Mouse (Mus musculus) lung, postnatal 0 days (tissue): ENCODE measurements around the gene Ptprs. TPM values are rescaled to one million over a fixed set of nuclear protein-coding genes. Genes with fewer than 3 reads are reported as not detected.

Experiments used
- ATAC-seq: fragments of 200-750 bp; cut with Nextera tagmentation; 2 replicates; pipeline ENCODE4 v1.8.0; 2017; ENCODE audit warnings: moderate library complexity
- DNase-seq: peaks from one replicate; pipeline ENCODE4 v3.0.0-alpha.2; 2016; ENCODE audit warnings: low spot score
- H3K27ac ChIP-seq: fragments of 300-500 bp; sonication (generic); 2 replicates; pipeline ENCODE4 v1.5.1; 2014; ENCODE audit warnings: antibody characterized with exemption, mild to moderate bottlenecking, low read length, mixed read lengths
- H3K27me3 ChIP-seq: fragments of 300-500 bp; sonication (generic); replicated peaks from 2 replicates; pipeline ENCODE4 v1.6.1; 2014; ENCODE audit warnings: low read length, mixed read lengths; ENCODE audit not compliant: insufficient read depth
- H3K36me3 ChIP-seq: fragments of 300-500 bp; sonication (generic); 2 replicates; pipeline ENCODE4 v1.6.1; 2014; ENCODE audit warnings: low read length, mixed read lengths; ENCODE audit not compliant: insufficient read depth
- H3K4me1 ChIP-seq: fragments of 300-500 bp; sonication (generic); 2 replicates; pipeline ENCODE4 v1.6.1; 2014; ENCODE audit warnings: antibody characterized with exemption, low read depth, low read length, mixed read lengths; ENCODE audit not compliant: insufficient read depth
- H3K4me2 ChIP-seq: fragments of 300-500 bp; sonication (generic); replicated peaks from 2 replicates; pipeline ENCODE4 v1.6.1; 2014; ENCODE audit warnings: low read depth, mild to moderate bottlenecking, low read length, moderate library complexity, mixed read lengths
- H3K4me3 ChIP-seq: fragments of 300-500 bp; sonication (generic); 2 replicates; pipeline ENCODE4 v1.5.1; 2014; ENCODE audit warnings: low read depth, low read length
- H3K9ac ChIP-seq: fragments of 300-500 bp; sonication (generic); replicated peaks from 2 replicates; pipeline ENCODE4 v1.6.1; 2014; ENCODE audit warnings: low read depth, mild to moderate bottlenecking
- H3K9me3 ChIP-seq: fragments of 300-500 bp; sonication (generic); 2 replicates; pipeline ENCODE4 v1.6.1; 2016; ENCODE audit warnings: low read length, mixed read lengths
- CTCF ChIP-seq: IDR thresholded peaks from 2 replicates; pipeline ENCODE4 v1.5.1; 2016; ENCODE audit warnings: antibody characterized with exemption, mild to moderate bottlenecking
- EP300 ChIP-seq: IDR thresholded peaks from 2 replicates; pipeline ENCODE4 v1.6.1; 2016; ENCODE audit warnings: antibody characterized with exemption, mild to moderate bottlenecking, control low read depth
- WGBS: fragments of 180-500 bp; shearing (Covaris S2); extraction: QIAGEN DNeasy Blood & Tissue Kit; methylation state at CpG from one replicate; pipeline ENCODE4 v1.1.7; 2014; 5-methylcytosine and 5-hydroxymethylcytosine counted together
- polyA plus RNA-seq: library from polyadenylated mRNA; unstranded; fragments of >200 nt; fragmentation: Nextera tagmentation; extraction: Ambion mirVana; gene quantifications from 2 replicates; pipeline ENCODE4 v1.2.1, GENCODE M21; 2015

Ptprs gene
- polyA plus RNA-seq, 1 experiment from 2014 or later, result 25.6 TPM

DNA sequence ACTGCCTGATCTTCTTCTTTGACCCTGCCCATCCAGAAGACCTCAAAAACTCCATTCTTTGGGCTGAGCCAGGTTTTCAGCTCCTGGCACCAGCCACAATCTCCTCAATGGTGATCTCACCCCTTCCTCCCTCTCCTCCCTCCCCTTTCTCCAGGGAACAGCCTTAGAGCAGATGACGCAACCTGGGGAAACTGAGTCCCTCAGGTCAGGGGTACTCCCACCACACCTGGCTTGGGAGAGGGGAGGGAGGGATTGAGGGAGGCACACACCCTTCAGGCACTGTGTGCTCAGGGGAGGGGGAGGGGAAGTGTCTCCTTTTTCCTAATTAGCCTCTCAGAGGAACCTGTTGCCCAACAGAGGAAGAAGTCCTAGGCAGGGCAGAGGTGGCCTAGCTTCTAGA is 6.4 kb upstream of the Ptprs start:
- Histone ChIP-seq H3K9me3 (no peaks in the 10 kb centered on the region), H3K4me1 (no peaks in the 10 kb centered on the region), H3K27ac (no peak overlapping the region), H3K9ac (no peak overlapping the region), H3K36me3 (no peaks in the 10 kb centered on the region), H3K4me3 (no peak overlapping the region), H3K27me3 (no peaks in the 10 kb centered on the region), H3K4me2 (no peak overlapping the region)
- no peak for DNase-seq
- no peak for TF ChIP-seq EP300
- TF ChIP-seq CTCF, result no peak
- WGBS, result 100% methylated on average over 1 of the region's 1 CpGs
- ATAC-seq, result no peak

DNA sequence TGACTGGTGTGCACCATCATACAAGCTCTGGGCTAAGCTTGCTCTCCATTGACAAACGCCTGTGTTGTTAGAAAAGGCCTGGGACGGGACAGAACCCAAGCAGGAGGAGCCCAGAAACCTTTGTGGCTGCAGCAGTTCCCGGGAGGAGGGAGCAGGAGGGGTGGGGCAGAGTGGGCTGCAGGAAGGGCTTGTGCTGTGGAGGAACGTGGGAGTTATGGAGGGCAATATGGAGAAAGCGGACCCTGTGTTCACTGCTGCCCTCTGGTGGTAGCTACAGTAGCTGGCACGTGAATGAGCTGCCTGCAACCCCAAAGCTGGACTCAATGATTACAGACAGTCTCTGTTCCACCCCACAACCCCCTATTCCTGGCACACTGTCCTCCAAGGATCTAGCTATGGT is 3.1 kb upstream of the Ptprs start:
- peak; percentile 90 for DNase-seq

DNA sequence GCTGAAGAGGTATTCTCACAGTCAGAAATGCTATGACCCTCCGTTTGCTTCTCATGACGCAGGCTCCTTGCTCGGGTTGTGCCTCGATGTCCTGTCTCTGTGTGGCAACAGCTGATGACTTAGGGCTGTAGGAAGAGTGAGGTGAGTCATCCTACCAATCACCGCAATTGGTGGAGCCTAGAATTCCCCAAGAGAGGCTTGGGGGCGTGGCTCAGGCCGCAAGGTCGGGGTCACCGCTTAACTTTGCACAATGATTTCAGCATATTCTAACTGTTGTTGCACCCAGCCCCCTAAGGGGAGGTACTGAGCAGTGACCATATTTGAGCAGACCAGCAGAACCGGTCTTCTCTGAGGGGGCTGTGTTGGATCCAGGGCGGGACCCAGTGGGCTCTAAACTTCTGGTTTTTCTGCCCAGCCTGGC is 1.9 kb upstream of the Ptprs start:
- Histone ChIP-seq H3K9me3 (no peaks in the 10 kb centered on the region), H3K9ac (no peak overlapping the region), H3K27ac (no peak overlapping the region), H3K4me2 (no peak overlapping the region), H3K4me3 (no peak overlapping the region), H3K27me3 (peaks cover 19% of the 10 kb centered on the region; the same call in 1 of the 2 replicates), H3K4me1 (peaks cover 14% of the 10 kb centered on the region), H3K36me3 (no peaks in the 10 kb centered on the region)
- DNase-seq (peak; percentile 85), ATAC-seq (peak; percentile 52)
- TF ChIP-seq CTCF (peak; percentile 11; the same call in 1 of the 2 replicates), EP300 (no peak)
- WGBS, result 46% methylated on average over 11 of the region's 11 CpGs

More for the DNA sequence above, 3.1 kb upstream of the Ptprs start:
- Histone ChIP-seq H3K36me3 (no peaks in the 10 kb centered on the region), H3K4me1 (peaks cover 7% of the 10 kb centered on the region), H3K27me3 (peaks cover 14% of the 10 kb centered on the region; the same call in 1 of the 2 replicates), H3K9ac (no peak overlapping the region), H3K4me3 (no peak overlapping the region), H3K9me3 (no peaks in the 10 kb centered on the region), H3K27ac (no peak overlapping the region), H3K4me2 (no peak overlapping the region)
- 12% methylated on average over 6 of the region's 6 CpGs for WGBS
- TF ChIP-seq CTCF, result peak; percentile 98
- no peak for TF ChIP-seq EP300
- ATAC-seq, result peak; percentile 18

DNA sequence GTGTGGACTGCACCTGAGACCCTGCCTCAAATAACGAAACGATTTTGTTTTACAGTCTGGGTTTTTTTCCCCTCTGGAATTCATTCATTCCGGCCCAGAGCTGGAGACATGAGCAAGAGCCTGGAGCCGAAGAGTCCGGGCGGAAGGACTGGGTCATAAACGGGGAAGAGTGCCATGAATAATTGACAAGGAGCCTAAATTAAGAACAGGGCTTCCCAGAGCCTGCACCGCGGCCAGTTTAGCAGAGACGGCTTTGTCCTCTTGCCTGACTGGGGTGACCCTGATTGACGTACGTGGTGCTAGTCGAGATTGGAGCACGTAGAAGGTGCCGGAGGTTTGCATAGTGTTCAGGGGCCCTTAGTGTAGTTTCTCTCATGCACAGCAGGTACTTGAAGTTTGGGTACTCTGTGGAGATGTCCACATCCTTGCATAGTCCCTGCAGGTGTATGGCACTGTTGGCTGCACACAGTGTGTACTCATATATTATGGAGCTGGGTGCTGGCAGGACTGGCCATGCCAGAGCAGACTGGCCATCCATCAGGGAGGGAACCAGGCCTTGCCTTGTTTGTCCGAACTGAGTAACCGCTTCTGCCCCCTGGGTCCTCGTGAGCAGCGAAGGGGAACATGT is 1.0 kb upstream of the Ptprs start:
- TF ChIP-seq EP300 (no peak), CTCF (no peak)
- Histone ChIP-seq H3K4me3 (no peak overlapping the region), H3K27ac (no peak overlapping the region), H3K9ac (no peak overlapping the region), H3K4me2 (no peak overlapping the region), H3K36me3 (no peaks in the 10 kb centered on the region), H3K9me3 (no peaks in the 10 kb centered on the region), H3K27me3 (peaks cover 19% of the 10 kb centered on the region; the same call in 1 of the 2 replicates), H3K4me1 (peaks cover 14% of the 10 kb centered on the region)
- WGBS, result 88% methylated on average over 19 of the region's 19 CpGs
- DNase-seq (no peak), ATAC-seq (no peak)

DNA sequence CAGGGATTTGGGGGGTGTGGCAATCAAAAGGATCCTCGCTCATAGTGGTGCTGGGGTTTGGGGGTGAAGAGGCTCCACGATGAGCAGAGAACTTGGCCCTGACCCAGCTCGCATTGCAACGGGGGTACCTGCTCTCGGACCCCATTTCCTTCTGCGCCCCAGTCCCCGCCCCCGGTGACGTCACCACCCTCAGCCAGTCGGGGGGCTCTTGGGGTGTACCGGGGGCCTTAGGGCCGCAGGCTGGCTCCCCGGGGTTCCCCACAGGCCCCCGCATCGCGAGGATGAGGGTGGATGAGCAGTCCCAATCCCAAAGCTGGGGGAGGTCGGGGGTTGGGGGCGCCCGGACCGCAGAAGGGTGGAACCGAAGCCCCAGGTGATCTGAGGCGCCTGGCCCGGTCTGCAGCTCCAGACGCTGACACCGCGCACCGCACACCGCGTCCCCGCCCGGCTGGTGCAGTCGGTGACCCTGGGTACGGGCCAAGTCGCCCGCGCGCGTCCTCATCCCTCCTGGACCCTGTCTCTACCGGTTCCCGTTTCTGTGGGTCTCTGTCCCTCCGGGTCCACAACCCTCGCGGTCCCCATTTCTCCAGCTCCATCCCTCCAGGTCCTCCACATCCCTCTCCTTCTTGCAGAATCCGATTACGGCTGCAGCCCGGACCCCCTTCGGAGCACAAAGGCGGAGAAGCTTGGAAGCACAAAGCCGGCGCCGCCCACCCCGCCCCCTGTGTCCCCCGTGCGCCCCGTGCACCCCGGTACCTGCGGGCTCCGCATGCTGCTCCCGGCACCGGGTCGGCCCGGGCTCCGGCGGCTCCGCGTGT is 490 bp downstream of the Ptprs start:
- peaks cover 27% of the 10 kb centered on the region; the same call in 1 of the 2 replicates for H3K27me3 ChIP-seq
- peak overlapping the region; percentile 38; the same call in 1 of the 2 replicates for H3K27ac ChIP-seq
- TF ChIP-seq CTCF, result no peak
- TF ChIP-seq EP300, result no peak
- H3K36me3 ChIP-seq, result no peaks in the 10 kb centered on the region
- peaks cover 17% of the 10 kb centered on the region for H3K4me1 ChIP-seq
- peak overlapping the region; percentile 89 for H3K4me2 ChIP-seq
- under 1% methylated on average over 54 of the region's 66 CpGs for WGBS
- H3K9ac ChIP-seq, result peak overlapping the region; percentile 44
- DNase-seq, result peak; percentile 37
- no peaks in the 10 kb centered on the region for H3K9me3 ChIP-seq
- ATAC-seq, result peak; percentile 4
- H3K4me3 ChIP-seq, result peak overlapping the region; percentile 55

DNA sequence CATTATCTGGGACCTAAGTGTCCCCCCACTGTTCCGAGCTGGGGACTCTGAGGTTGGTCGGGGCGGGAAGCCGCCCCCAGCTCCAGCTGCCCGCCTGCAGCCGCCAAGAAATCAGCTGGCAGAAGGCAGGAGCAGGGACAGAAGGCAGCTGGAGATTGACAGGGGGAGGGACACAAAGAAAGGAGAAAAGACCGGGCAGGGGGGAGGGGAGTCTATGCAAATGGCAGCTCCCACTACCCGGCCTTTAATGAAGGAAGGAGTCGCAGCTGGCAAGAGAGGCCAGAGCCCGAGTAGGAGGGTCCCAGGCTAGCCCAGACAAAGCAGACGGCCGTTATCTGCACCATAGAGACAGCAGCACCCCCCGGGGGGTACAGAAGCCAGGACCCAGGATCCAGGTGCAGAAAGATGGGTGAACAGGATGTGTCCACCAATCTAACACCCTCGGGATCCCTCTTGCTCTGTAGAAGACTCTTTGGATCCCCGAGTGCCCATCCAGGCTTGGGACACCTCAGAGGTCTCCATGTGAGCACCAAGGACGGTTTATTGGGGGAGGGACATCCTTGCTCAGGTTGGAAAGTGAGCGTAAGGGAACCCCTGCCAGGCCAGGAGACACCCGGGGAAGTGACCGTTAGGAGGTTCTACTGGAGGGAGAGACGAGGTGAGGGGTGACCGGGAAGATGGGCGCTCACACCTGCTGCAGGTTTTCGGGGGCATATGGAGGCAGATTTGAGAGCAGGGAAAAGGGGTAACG is 1.3 kb downstream of the Ptprs start:
- TF ChIP-seq CTCF (no peak), EP300 (no peak)
- Histone ChIP-seq H3K36me3 (no peaks in the 10 kb centered on the region), H3K9me3 (no peaks in the 10 kb centered on the region), H3K9ac (0 out of 2 replicates have a peak overlapping the region, but pooled peaks have one; percentile 16), H3K27ac (0 out of 2 replicates have a peak overlapping the region, but pooled peaks have one; percentile 54), H3K4me1 (peaks cover 18% of the 10 kb centered on the region), H3K4me3 (peak overlapping the region; percentile 55), H3K27me3 (peaks cover 27% of the 10 kb centered on the region; the same call in 1 of the 2 replicates), H3K4me2 (peak overlapping the region; percentile 89)
- ATAC-seq, result peak; percentile 16; the same call in 1 of the 2 replicates
- 1% methylated on average over 23 of the region's 24 CpGs for WGBS
- DNase-seq, result peak; percentile 84
